Mouse (Mus musculus): ENCODE measurements around the gene Cryba2. TPM values are rescaled to one million over a fixed set of nuclear protein-coding genes. Genes with fewer than 3 reads are reported as not detected.

The Cryba2 gene
- total and polyA plus RNA-seq, 3 experiments: 0.30 to 0.55 TPM; not detected in 1

DNA sequence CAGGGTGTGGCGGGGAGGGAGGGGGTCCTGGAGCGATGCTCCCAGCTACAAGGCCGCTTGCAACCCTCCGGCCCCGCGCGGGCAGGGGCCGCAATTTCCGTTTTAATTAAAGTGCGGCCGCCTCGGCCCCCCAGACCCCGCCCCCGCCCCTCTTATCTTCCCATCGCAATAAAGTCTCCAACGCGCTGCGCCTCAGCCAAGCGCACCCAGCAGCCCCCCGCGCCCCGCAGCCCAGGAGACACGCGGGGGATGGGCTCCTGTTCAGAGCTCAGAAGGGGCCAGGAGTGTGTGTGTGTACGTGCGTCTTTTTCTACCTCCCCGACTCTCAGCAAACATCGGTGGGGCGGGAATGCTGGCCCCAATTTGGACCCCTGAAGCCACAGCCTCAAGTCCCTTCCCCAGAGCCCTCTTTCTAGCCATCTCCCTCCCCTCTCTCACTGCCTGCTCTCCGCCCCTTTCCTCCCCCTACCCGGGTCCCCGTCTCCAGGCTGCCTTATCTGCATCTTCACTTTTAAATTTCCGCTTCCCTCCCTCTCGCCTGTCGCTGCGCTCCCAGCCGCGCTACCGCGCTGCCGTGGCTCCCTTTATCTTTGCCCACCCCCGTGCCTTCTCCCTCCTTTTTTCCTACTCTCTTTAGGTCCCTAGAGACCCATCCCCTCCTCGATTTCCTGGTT is 7.4 kb downstream of the Cryba2 start, which contains the start of gene Fev:
Gene Fev (minus strand): TSS at position 51 of the 674 bp plus-strand sequence.
- Histone ChIP-seq H3K4me1 (ENCODE audit: control insufficient read depth in 1 of 2, insufficient read depth in 2 of 2) (0 out of 4 replicates have a peak, but pooled peaks cover 0 to 2% of the 10 kb centered on the region in 2 experiments), H3K9ac (ENCODE audit: insufficient read depth, low read depth) (no peak within 1 kb of the TSS), H3K79me2 (replicated peaks; ENCODE audit: control insufficient read depth, extremely low read depth, insufficient read depth, poor library complexity, severe bottlenecking) (no peaks in the 10 kb centered on the region), H3K4me3 (replicated peaks in 1 of 3; ENCODE audit: low read depth in 2 of 3, low read length in 2 of 3, poor library complexity in 1 of 3) (no peak within 1 kb of the TSS), H3K27me3 (replicated peaks) (peaks cover 32% of the 10 kb centered on the region), H3K9me3 (replicated peaks; ENCODE audit: low read length) (peaks cover 26% of the 10 kb centered on the region), H3K4me2 (ENCODE audit: insufficient read depth, low read depth, poor library complexity, severe bottlenecking) (no peak within 1 kb of the TSS), H3K36me3 (replicated peaks in 1 of 2; ENCODE audit: control insufficient read depth in 1 of 2, insufficient read depth in 1 of 2, low read length in 1 of 2) (no peaks in the 10 kb centered on the region), H3K27ac (ENCODE audit: insufficient read depth, low read depth) (no peak within 1 kb of the TSS)
- DNase-seq (ENCODE audit: extremely low read depth): no peak
- TF ChIP-seq MAFK (IDR thresholded peaks at IDR 0.05; ENCODE audit: insufficient replicate concordance, low read length): no peak
- TF ChIP-seq JUN (IDR thresholded peaks at IDR 0.05; ENCODE audit: insufficient read depth, low read depth, low read length): no peak
- no peak for TF ChIP-seq ETS1 (conservative IDR thresholded peaks at IDR 0.05; ENCODE audit: low read depth, low read length)
- TF ChIP-seq HCFC1 (IDR thresholded peaks at IDR 0.05; ENCODE audit: low read depth, low read length): no peak
- TF ChIP-seq NELFE (IDR thresholded peaks at IDR 0.05; ENCODE audit: low read depth, low read length): no peak
- no peak for TF ChIP-seq GABPA (IDR thresholded peaks at IDR 0.05; ENCODE audit: insufficient replicate concordance, low read depth, low read length)
- no peak for TF ChIP-seq ZC3H11A (IDR thresholded peaks at IDR 0.05; ENCODE audit: low read depth, low read length)
- in situ Hi-C loops (cut with MboI; ENCODE audit: low pct_ligation_motif_present, low pct_unique_long_range_greater_than_20kb, low sequenced_read_pairs) (no loop called here), dilution Hi-C loops (cut with MboI; ENCODE audit: extremely low pct_ligation_motif_present, extremely low pct_unique_long_range_greater_than_20kb, low sequenced_read_pairs) (no loop called here)

DNA sequence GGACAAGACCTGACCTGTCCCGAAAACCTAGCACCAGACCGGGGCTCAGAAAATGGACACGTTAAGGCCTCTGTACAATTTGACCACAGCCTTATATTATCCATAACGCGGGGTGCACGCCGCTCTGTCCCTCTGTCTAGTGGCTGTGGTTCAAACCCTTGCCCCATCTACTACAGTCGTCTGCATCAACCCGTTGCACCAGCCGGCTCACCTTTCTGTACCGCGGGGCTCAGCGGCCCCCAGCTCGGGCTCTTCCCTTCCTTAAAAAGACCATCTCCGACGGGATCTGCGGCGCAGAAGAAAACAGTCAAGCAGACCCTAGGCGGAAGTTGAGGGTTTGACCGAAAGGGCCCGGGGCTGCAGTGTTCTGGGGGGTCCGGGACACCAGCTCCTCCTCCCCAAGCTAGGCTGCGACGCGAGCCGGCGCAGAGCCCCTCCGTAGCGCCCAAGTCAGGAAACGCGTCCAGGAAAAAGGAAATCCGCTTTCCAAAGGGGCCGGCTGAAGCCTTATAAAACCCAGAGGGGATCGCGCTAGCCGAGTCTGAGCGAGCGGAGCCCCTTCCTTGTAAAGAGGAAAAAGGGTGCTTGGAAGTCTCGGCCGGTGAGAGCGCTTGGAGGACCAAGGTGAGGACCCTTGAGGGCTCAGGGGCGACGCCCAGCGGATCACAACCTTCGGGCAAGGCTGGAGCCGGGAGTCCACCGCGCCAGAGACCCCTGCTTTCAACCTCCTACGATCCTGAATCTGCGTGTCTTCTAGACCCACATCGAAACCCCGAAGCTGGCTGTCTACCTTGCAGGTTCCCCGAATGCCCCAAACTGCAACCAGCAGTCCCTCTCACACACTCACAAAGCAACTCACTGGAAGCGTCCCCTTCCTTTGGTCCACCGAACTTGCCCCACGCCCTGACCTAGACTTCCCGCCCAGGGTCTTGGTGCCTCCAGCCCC is 8.5 kb downstream of the Cryba2 start:
- Histone ChIP-seq H3K36me3 (replicated peaks in 1 of 2; ENCODE audit: control insufficient read depth in 1 of 2, insufficient read depth in 1 of 2, low read length in 1 of 2) (no peaks in the 10 kb centered on the region), H3K4me2 (ENCODE audit: insufficient read depth, low read depth, poor library complexity, severe bottlenecking) (no peak overlapping the region), H3K9me3 (replicated peaks; ENCODE audit: low read length) (peaks cover 26% of the 10 kb centered on the region), H3K4me3 (replicated peaks in 1 of 3; ENCODE audit: low read depth in 2 of 3, low read length in 2 of 3, poor library complexity in 1 of 3) (no peak overlapping the region), H3K79me2 (replicated peaks; ENCODE audit: control insufficient read depth, extremely low read depth, insufficient read depth, poor library complexity, severe bottlenecking) (no peaks in the 10 kb centered on the region), H3K27me3 (replicated peaks) (peaks cover 29% of the 10 kb centered on the region), H3K4me1 (ENCODE audit: control insufficient read depth in 1 of 2, insufficient read depth in 2 of 2) (0 out of 4 replicates have a peak, but pooled peaks cover 0 to 2% of the 10 kb centered on the region in 2 experiments), H3K27ac (ENCODE audit: insufficient read depth, low read depth) (no peak overlapping the region), H3K9ac (ENCODE audit: insufficient read depth, low read depth) (no peak overlapping the region)
- TF ChIP-seq POLR2AphosphoS2 (IDR thresholded peaks at IDR 0.05; ENCODE audit: low read depth, low read length): no peak
- TF ChIP-seq JUND (conservative IDR thresholded peaks at IDR 0.05; ENCODE audit: low read depth, low read length): no peak
- TF ChIP-seq USF1 (IDR thresholded peaks at IDR 0.05; ENCODE audit: low read depth, low read length): no peak
- TF ChIP-seq ETS1 (conservative IDR thresholded peaks at IDR 0.05; ENCODE audit: low read depth, low read length): no peak
- no peak for TF ChIP-seq MEF2A (IDR thresholded peaks at IDR 0.05; ENCODE audit: borderline replicate concordance, low read depth, low read length)
- no peak for TF ChIP-seq POLR2A (IDR thresholded peaks at IDR 0.05; ENCODE audit: low read depth, low read length)
- no peak for TF ChIP-seq ZNF384 (IDR thresholded peaks at IDR 0.05; ENCODE audit: low read depth, low read length)
- no peak for DNase-seq (ENCODE audit: extremely low read depth)
- in situ Hi-C loops (cut with MboI; ENCODE audit: low pct_ligation_motif_present, low pct_unique_long_range_greater_than_20kb, low sequenced_read_pairs) (no loop called here), dilution Hi-C loops (cut with MboI; ENCODE audit: extremely low pct_ligation_motif_present, extremely low pct_unique_long_range_greater_than_20kb, low sequenced_read_pairs) (no loop called here)
